Mouse (Mus musculus): Measurements from ENCODE around the gene Ankrd33b. TPM values are rescaled to one million over a fixed set of nuclear protein-coding genes. Genes with fewer than 3 reads are reported as not detected.
A peak's percentile ranks its signal among the peaks of the same experiment; 100 is the strongest.

The Ankrd33b gene
- polyA plus RNA-seq, 1 experiment from 2014 or later = 3.0 TPM

DNA sequence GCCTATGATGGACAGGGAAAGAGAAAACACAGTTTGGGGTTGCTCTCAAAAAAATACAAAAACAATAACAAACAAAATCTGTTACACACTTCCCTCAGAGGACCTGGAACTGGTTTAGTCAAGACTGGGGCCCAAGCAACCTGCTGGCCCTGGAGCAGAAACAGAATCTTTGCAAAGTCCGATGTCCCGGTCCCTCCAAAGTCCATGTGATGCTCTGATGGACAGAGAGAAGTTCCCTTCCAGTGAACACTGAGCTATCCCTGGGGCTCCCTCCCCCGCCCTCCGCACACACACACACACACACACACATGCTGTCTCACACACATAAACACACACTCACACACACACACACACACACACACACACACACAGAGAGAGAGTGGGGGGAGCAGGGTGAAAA, 28.5 kb upstream of the Ankrd33b start:
- H3K4me2 ChIP-seq = no peak overlapping the region
- WGBS = 87% methylated on average over 4 of the region's 4 CpGs
- no peak overlapping the region for H3K4me3 ChIP-seq (ENCODE audit: low read depth, low read length)
- TF ChIP-seq CTCF (IDR thresholded peaks at IDR 0.05; ENCODE audit: low read depth) = no peak
- H3K36me3 ChIP-seq (ENCODE audit: insufficient read depth) = no peaks in the 10 kb centered on the region
- no peaks in the 10 kb centered on the region for H3K4me1 ChIP-seq (ENCODE audit: insufficient read depth)
- H3K27me3 ChIP-seq (ENCODE audit: insufficient read depth, low read length) = no peaks in the 10 kb centered on the region
- H3K9me3 ChIP-seq (ENCODE audit: low read depth, low read length) = no peaks in the 10 kb centered on the region
- DNase-seq (no peak), ATAC-seq (ENCODE audit: insufficient read depth) (no peak)
- no peak overlapping the region for H3K27ac ChIP-seq (ENCODE audit: low read depth)
- no peak overlapping the region for H3K9ac ChIP-seq

DNA sequence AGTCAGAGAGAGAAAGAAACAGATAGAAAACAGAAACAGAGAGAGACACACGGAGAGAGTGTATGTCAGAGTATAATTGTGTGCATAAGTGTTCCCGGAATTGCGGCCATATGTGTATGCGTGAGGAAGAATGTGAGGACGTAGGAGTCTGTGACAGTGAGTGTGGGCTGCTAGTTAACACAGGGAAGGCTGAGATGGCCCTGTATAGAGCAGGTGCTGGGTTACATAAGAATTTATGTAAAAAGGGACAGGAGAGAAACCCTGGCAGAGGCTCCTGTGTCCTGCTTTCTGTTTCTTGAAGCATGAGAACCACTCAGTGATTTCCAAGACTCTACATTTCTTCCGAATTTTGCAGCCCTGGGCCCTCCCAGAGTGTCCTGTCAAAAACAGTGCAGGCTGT, 25.9 kb upstream of the Ankrd33b start:
- Histone ChIP-seq H3K36me3 (ENCODE audit: insufficient read depth) (no peaks in the 10 kb centered on the region), H3K4me3 (ENCODE audit: low read depth, low read length) (no peak overlapping the region), H3K27me3 (ENCODE audit: insufficient read depth, low read length) (no peaks in the 10 kb centered on the region), H3K4me1 (ENCODE audit: insufficient read depth) (no peaks in the 10 kb centered on the region), H3K9me3 (ENCODE audit: low read depth, low read length) (no peaks in the 10 kb centered on the region), H3K9ac (no peak overlapping the region), H3K27ac (ENCODE audit: low read depth) (no peak overlapping the region), H3K4me2 (no peak overlapping the region)
- no peak for TF ChIP-seq CTCF (IDR thresholded peaks at IDR 0.05; ENCODE audit: low read depth)
- ATAC-seq (ENCODE audit: insufficient read depth) = no peak
- 75% methylated on average over 6 of the region's 6 CpGs for WGBS
- no peak for DNase-seq

DNA sequence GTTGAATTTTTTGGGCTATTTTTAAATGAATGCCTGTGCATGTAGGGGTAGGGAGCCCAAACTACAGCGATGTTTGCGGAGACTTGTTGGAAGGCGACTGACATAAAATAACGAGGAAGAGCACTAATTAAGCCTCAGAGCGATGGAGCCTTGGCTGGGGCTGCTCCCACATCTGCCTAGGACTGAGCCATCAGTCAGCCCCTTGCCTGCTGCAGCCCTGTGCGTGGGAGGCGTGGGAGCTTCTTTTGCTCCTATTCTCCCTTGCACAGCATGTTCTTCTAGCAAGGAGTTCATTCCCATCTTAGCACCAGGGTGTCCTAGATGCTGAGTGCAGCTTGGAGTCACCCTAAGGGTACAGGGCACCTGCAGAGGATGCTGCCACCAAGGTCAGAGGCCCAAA, 25.2 kb upstream of the Ankrd33b start:
- no peak overlapping the region for H3K9ac ChIP-seq
- no peaks in the 10 kb centered on the region for H3K36me3 ChIP-seq (ENCODE audit: insufficient read depth)
- ATAC-seq (ENCODE audit: insufficient read depth) (no peak), DNase-seq (no peak)
- no peak overlapping the region for H3K4me3 ChIP-seq (ENCODE audit: low read depth, low read length)
- WGBS = 76% methylated on average over 7 of the region's 7 CpGs
- no peaks in the 10 kb centered on the region for H3K9me3 ChIP-seq (ENCODE audit: low read depth, low read length)
- no peak for TF ChIP-seq CTCF (IDR thresholded peaks at IDR 0.05; ENCODE audit: low read depth)
- H3K27me3 ChIP-seq (ENCODE audit: insufficient read depth, low read length) = no peaks in the 10 kb centered on the region
- H3K27ac ChIP-seq (ENCODE audit: low read depth) = no peak overlapping the region
- H3K4me1 ChIP-seq (ENCODE audit: insufficient read depth) = no peaks in the 10 kb centered on the region
- no peak overlapping the region for H3K4me2 ChIP-seq

DNA sequence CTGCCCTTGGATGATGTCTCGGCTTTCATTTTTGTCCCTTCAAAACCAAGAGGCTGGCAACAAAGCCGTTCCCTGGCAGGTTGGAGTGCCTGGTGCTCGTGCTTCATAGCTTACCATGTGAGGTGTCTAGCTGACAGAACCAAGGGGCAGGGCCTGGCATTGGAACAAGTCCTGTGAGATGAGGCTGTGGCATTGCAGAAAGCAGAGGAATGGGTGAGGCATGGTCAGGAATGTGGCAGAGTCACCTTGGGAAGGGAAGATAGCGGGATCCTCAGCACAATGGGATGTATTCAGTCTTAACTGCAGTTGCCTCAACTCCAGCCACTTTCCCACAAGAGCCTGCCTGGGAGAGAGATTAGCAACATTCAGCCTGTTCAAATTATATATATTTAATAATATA, 24.6 kb upstream of the Ankrd33b start:
- DNase-seq (no peak), ATAC-seq (ENCODE audit: insufficient read depth) (no peak)
- Histone ChIP-seq H3K4me1 (ENCODE audit: insufficient read depth) (no peaks in the 10 kb centered on the region), H3K36me3 (ENCODE audit: insufficient read depth) (no peaks in the 10 kb centered on the region), H3K9me3 (ENCODE audit: low read depth, low read length) (no peaks in the 10 kb centered on the region; the same call in 1 of the 2 replicates), H3K27ac (ENCODE audit: low read depth) (no peak overlapping the region), H3K9ac (no peak overlapping the region), H3K27me3 (ENCODE audit: insufficient read depth, low read length) (no peaks in the 10 kb centered on the region), H3K4me3 (ENCODE audit: low read depth, low read length) (no peak overlapping the region), H3K4me2 (no peak overlapping the region)
- TF ChIP-seq CTCF (IDR thresholded peaks at IDR 0.05; ENCODE audit: low read depth) = no peak
- WGBS = 80% methylated on average over 4 of the region's 4 CpGs

DNA sequence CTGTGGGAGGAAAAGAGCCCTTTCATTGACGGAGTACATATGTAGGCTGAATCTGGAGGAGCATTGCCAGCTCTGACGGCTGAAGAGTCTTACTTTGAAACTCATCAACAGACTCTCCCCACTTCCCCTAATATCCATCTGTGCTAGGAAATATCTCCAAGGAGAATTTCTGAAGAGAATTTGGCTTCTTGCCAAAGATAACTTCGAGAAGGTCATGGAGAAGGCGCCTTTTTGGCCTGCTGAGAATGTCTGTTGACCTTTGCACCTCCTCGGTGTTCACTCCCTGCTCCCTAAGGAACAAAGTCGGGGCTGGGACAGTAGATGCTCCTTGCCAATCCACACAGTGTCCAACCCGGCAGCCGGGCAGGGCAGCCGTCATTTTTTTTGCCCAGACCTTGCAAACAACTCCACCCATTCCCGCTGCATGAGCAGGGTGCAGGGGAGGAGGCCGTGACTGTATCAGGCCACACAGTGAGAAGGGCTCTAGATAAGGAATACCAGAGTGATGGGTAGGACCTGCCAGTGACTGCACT, 14.5 kb upstream of the Ankrd33b start:
- no peak overlapping the region for H3K4me2 ChIP-seq
- no peak overlapping the region for H3K27ac ChIP-seq (ENCODE audit: low read depth)
- TF ChIP-seq CTCF (IDR thresholded peaks at IDR 0.05; ENCODE audit: low read depth) = no peak

DNA sequence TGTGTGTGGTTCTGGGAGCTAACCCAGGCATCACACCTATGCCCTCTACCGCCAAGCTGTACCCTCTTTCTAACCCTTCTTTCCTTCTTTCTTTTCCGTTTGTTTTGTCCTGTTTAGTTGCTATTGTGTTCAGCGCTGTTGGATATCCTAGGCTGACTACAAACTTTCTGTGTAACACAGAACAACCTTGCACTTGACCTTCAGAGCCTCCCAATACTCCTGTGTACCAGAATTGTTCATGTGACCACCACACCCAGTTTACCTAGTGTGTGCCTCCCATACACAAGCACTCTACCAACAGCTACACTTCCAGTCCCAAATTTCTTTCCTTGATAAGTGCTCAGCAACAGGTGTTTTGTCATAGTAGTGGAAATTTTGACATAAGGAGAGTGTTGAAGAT, 11.9 kb upstream of the Ankrd33b start:
- Histone ChIP-seq H3K4me1 (ENCODE audit: insufficient read depth) (no peaks in the 10 kb centered on the region), H3K9me3 (ENCODE audit: low read depth, low read length) (no peaks in the 10 kb centered on the region), H3K27me3 (ENCODE audit: insufficient read depth, low read length) (no peaks in the 10 kb centered on the region), H3K27ac (ENCODE audit: low read depth) (no peak overlapping the region), H3K36me3 (ENCODE audit: insufficient read depth) (no peaks in the 10 kb centered on the region), H3K9ac (no peak overlapping the region), H3K4me2 (no peak overlapping the region), H3K4me3 (ENCODE audit: low read depth, low read length) (no peak overlapping the region)
- TF ChIP-seq CTCF (IDR thresholded peaks at IDR 0.05; ENCODE audit: low read depth) = no peak
- WGBS = 85% methylated on average over 3 of the region's 3 CpGs
- ATAC-seq (ENCODE audit: insufficient read depth) = no peak
- DNase-seq = no peak

More for the DNA sequence above, 14.5 kb upstream of the Ankrd33b start:
- H3K4me3 ChIP-seq (ENCODE audit: low read depth, low read length) = no peak overlapping the region
- H3K4me1 ChIP-seq (ENCODE audit: insufficient read depth) = no peaks in the 10 kb centered on the region
- no peak overlapping the region for H3K9ac ChIP-seq
- no peaks in the 10 kb centered on the region for H3K36me3 ChIP-seq (ENCODE audit: insufficient read depth)
- peak; percentile 59 for DNase-seq
- H3K9me3 ChIP-seq (ENCODE audit: low read depth, low read length) = no peaks in the 10 kb centered on the region; the same call in 1 of the 2 replicates
- no peaks in the 10 kb centered on the region for H3K27me3 ChIP-seq (ENCODE audit: insufficient read depth, low read length)
- WGBS = 15% methylated on average over 11 of the region's 11 CpGs
- no peak for ATAC-seq (ENCODE audit: insufficient read depth)

DNA sequence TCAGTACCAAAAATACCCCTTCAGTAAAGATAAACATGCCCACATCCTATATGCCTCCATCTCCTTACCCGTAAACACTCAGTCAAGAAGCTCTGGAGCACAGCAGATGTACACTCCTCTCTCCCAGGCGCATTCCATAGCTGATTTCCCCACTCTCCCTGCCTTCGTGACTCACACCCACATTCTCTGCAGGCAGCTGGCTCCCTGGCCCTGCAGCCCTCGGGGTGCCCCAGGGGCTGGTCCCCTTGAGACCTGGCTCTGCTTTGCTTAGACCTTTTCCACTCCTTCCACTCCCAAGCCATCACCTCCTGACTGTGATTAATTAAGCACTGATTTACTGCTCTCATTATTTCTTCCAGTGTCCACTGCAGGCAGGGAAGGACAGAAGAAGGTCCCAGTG, 7.7 kb upstream of the Ankrd33b start:
- Histone ChIP-seq H3K9me3 (ENCODE audit: low read depth, low read length) (no peaks in the 10 kb centered on the region), H3K4me1 (ENCODE audit: insufficient read depth) (no peaks in the 10 kb centered on the region), H3K36me3 (ENCODE audit: insufficient read depth) (no peaks in the 10 kb centered on the region), H3K27me3 (ENCODE audit: insufficient read depth, low read length) (no peaks in the 10 kb centered on the region), H3K9ac (no peak overlapping the region), H3K4me3 (ENCODE audit: low read depth, low read length) (no peak overlapping the region), H3K27ac (ENCODE audit: low read depth) (no peak overlapping the region; the same call in 1 of the 2 replicates), H3K4me2 (no peak overlapping the region)
- WGBS = 19% methylated on average over 4 of the region's 4 CpGs
- TF ChIP-seq CTCF (IDR thresholded peaks at IDR 0.05; ENCODE audit: low read depth) = no peak
- DNase-seq (no peak), ATAC-seq (ENCODE audit: insufficient read depth) (0 out of 2 replicates have a peak, but pooled peaks have one; percentile 41)

All from lung, embryonic 14.5 days (tissue).